Mouse (Mus musculus) C2C12 (cell line): ENCODE results near the gene Gm20388.

ENCODE experiments used
- CEBPB ChIP-seq: IDR thresholded peaks from one replicate; pipeline ENCODE4 v1.6.1; 2011; ENCODE audit warnings: low read depth, mild to moderate bottlenecking, control low read depth, moderate library complexity
- CTCF ChIP-seq: IDR thresholded peaks from one replicate; pipeline ENCODE4 v1.5.1; 2011; ENCODE audit not compliant: control insufficient read depth, insufficient read depth, insufficient read length
- FOSL1 ChIP-seq: IDR thresholded peaks from one replicate; pipeline ENCODE4 v1.8.0; 2011; ENCODE audit warnings: mild to moderate bottlenecking, low read length; ENCODE audit not compliant: poor library complexity, insufficient read depth, severe bottlenecking
- MYOG ChIP-seq: IDR thresholded peaks from one replicate; pipeline ENCODE4 v1.6.1; 2011; ENCODE audit not compliant: control insufficient read depth, insufficient read length; ENCODE audit errors: extremely low read depth
- USF1 ChIP-seq: IDR thresholded peaks from one replicate; pipeline ENCODE4 v1.6.1; 2011; ENCODE audit warnings: low read depth, mild to moderate bottlenecking, control low read depth, moderate library complexity

DNA sequence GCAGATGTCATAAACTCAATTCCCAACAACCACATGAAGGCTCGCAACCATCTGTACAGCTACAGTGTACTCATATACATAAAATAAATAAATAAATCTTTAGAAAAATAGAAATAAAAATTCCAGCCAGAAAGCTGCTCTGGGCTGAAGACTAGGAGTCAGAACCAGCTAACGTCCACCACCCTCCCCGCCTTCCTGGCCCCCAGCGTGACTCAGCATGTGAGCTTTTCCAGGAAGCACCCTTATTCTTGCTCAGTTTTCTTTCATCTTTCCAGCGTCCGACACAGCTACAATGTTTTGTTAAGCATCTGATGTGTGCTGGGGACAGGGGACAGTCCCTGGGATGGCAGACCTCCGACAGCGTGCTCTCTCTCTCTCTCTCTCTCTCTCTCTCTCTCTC lies 3434.5 kb downstream of the Gm20388 start:
- TF ChIP-seq USF1: no peak
- TF ChIP-seq CEBPB: no peak
- TF ChIP-seq CTCF: no peak
- TF ChIP-seq MYOG: no peak
- no peak for TF ChIP-seq FOSL1
